ENCODE assay signal across 9 mouse cellular contexts in genomic region chr15:84234794-84235581, GRCm38 (mm10). TPM values are rescaled to one million over a fixed set of nuclear protein-coding genes. Genes with fewer than 3 reads are reported as not detected.
DNase-seq lines count a peak whose midpoint lies in the region; ATAC-seq and TF ChIP-seq lines count a peak whose summit lies in the region.
"Had no signal": no experiment of that assay in that cellular context is flagged by ENCODE, and none has a peak within 500 bp of the region (broad histone marks: within the 10 kb centered on the region; RNA-seq: fewer than 3 reads in every experiment).

No protein-coding gene starts in this region.

- no peak for TF ChIP-seq CTCF in spleen, adult 2 months (IDR thresholded peaks at IDR 0.05; ENCODE audit: extremely low read depth, insufficient read depth, insufficient read length, insufficient replicate concordance)
- peak; percentile 37 for TF ChIP-seq CTCF in intestine, postnatal 0 days (IDR thresholded peaks at IDR 0.05; ENCODE audit: low read depth)

- DNase-seq in heart, postnatal 4 days = no peak
- no peak for DNase-seq in spleen, adult 2 months (ENCODE audit: low read depth in 1 of 2, low spot score in 2 of 2)
- no peak for DNase-seq in spleen, postnatal 4 days (ENCODE audit: low spot score in 2 of 2)
- DNase-seq in cerebellum, postnatal 25 days = no peak
- no peak for DNase-seq in layer of hippocampus, postnatal 36 days
- DNase-seq in frontal cortex, postnatal 25 days (ENCODE audit: low spot score in 2 of 2) = no peak

- H3K4me3 ChIP-seq in heart, embryonic 15.5 days = no peak overlapping the region
- no peak overlapping the region for H3K4me3 ChIP-seq in spleen, adult 2 months (ENCODE audit: extremely low read depth, insufficient read depth, insufficient read length)
- H3K4me3 ChIP-seq in intestine, postnatal 0 days (ENCODE audit: low read depth, low read length) = no peak overlapping the region
- H3K4me3 ChIP-seq: forebrain, embryonic 10.5 days had no signal

- 73% methylated on average over 7 of the region's 7 CpGs for WGBS in heart, embryonic 15.5 days
- WGBS in spleen, adult 2 months = 85% methylated on average over 7 of the region's 7 CpGs
- 86% methylated on average over 7 of the region's 7 CpGs for WGBS in intestine, postnatal 0 days

- H3K9ac ChIP-seq in heart, embryonic 15.5 days = no peak overlapping the region
- H3K9ac ChIP-seq in intestine, postnatal 0 days (ENCODE audit: low read depth, low read length) = no peak overlapping the region

- H3K4me2 ChIP-seq in heart, embryonic 15.5 days = no peak overlapping the region
- no peak overlapping the region for H3K4me2 ChIP-seq in intestine, postnatal 0 days (replicated peaks; ENCODE audit: low read depth)

- H3K27me3 ChIP-seq in heart, embryonic 15.5 days = no peaks in the 10 kb centered on the region
- peaks cover 8% of the 10 kb centered on the region for H3K27me3 ChIP-seq in spleen, adult 2 months (ENCODE audit: control insufficient read depth, insufficient read depth, low read length)
- H3K27me3 ChIP-seq in intestine, postnatal 0 days (replicated peaks; ENCODE audit: control insufficient read depth, insufficient read depth, low read length) = peaks cover 17% of the 10 kb centered on the region

- peaks cover 7% of the 10 kb centered on the region; the same call in 1 of the 2 replicates for H3K36me3 ChIP-seq in heart, embryonic 15.5 days
- no peaks in the 10 kb centered on the region for H3K36me3 ChIP-seq in spleen, adult 2 months (ENCODE audit: control insufficient read depth, insufficient read depth, low read length)
- H3K36me3 ChIP-seq in intestine, postnatal 0 days (ENCODE audit: control insufficient read depth, insufficient read depth) = no peaks in the 10 kb centered on the region
- H3K36me3 ChIP-seq: forebrain, embryonic 10.5 days had no signal

- ATAC-seq in heart, embryonic 15.5 days (replicated peaks; ENCODE audit: insufficient number of reproducible peaks, insufficient read depth, low FRiP score, low read depth) = no peak
- ATAC-seq in intestine, postnatal 0 days = no peak

- H3K27ac ChIP-seq in heart, embryonic 15.5 days = peak overlapping the region; percentile 55
- H3K27ac ChIP-seq in spleen, adult 2 months (ENCODE audit: insufficient read depth, low read length) = 0 out of 2 replicates have a peak overlapping the region, but pooled peaks have one; percentile 10
- 0 out of 2 replicates have a peak overlapping the region, but pooled peaks have one; percentile 50 for H3K27ac ChIP-seq in intestine, postnatal 0 days (ENCODE audit: low read depth, low read length)
- H3K27ac ChIP-seq: forebrain, embryonic 10.5 days had no signal

- no peak for TF ChIP-seq POLR2A in spleen, adult 2 months (IDR thresholded peaks at IDR 0.05; ENCODE audit: low read depth, low read length)

- H3K4me1 ChIP-seq in heart, embryonic 15.5 days (replicated peaks) = peaks cover 41% of the 10 kb centered on the region
- H3K4me1 ChIP-seq in spleen, adult 2 months (ENCODE audit: control insufficient read depth, insufficient read depth, insufficient read length) = peaks cover 10% of the 10 kb centered on the region
- no peaks in the 10 kb centered on the region for H3K4me1 ChIP-seq in intestine, postnatal 0 days (replicated peaks; ENCODE audit: control insufficient read depth, insufficient read depth, low read length)

- H3K9me3 ChIP-seq in heart, embryonic 15.5 days (replicated peaks) = no peaks in the 10 kb centered on the region
- no peaks in the 10 kb centered on the region for H3K9me3 ChIP-seq in intestine, postnatal 0 days (ENCODE audit: control insufficient read depth)
- H3K9me3 ChIP-seq: forebrain, embryonic 10.5 days had no signal

RNA-seq across cellular contexts. Expression of gene Parvb, which starts 3.1 kb away (rescaled TPM):
- polyA plus RNA-seq in heart, embryonic 15.5 days (2015; fragmentation: Nextera tagmentation; extraction: Ambion mirVana) = 12.2 and 13.5 TPM in 2 replicates
- 100 to 1,000 TPM; 172 to 177 TPM for total RNA-seq in heart, postnatal 4 days (2021)
- polyA plus RNA-seq in spleen, adult 2 months (2012; rRNA removed) = 38.6 and 39.9 TPM in 2 replicates
- polyA plus RNA-seq in intestine, postnatal 0 days (2015; fragmentation: Nextera tagmentation; extraction: Ambion mirVana) = 2.6 and 2.8 TPM in 2 replicates
- 10 to 100 TPM; 32.4 to 37.7 TPM for total RNA-seq in layer of hippocampus, postnatal 36 days (2021)

RNA-seq across cellular contexts. Expression of gene Samm50, which starts 42.9 kb away (rescaled TPM):
- polyA plus RNA-seq in heart, embryonic 15.5 days (2015; fragmentation: Nextera tagmentation; extraction: Ambion mirVana) = 122 and 124 TPM in 2 replicates
- 100 to 1,000 TPM; 226 to 230 TPM for total RNA-seq in heart, postnatal 4 days (2021)
- polyA plus RNA-seq in spleen, adult 2 months (2012; rRNA removed) = 8.5 and 9.0 TPM in 2 replicates
- polyA plus RNA-seq in intestine, postnatal 0 days (2015; fragmentation: Nextera tagmentation; extraction: Ambion mirVana) = 104 and 110 TPM in 2 replicates
- total RNA-seq in layer of hippocampus, postnatal 36 days (2021) = 10 to 100 TPM; 93.0 to 93.1 TPM

Comparison
In these comparisons a context has a peak if more than half of its experiments do, and no peak if none do; other contexts are left out.
1. RNA of gene Samm50, which starts 42.9 kb away (polyA plus RNA-seq): 122 to 124 TPM in heart, embryonic 15.5 days and 104 to 110 TPM in intestine, postnatal 0 days; 8.5 to 9.0 TPM in spleen, adult 2 months; every median in the first group is over 10 times any median in the second.
2. Peak in every context shown above with its lines, with median percentiles within 50 percentile points of each other: H3K27ac ChIP-seq.